Mouse (Mus musculus) kidney, adult 2 months (tissue): ENCODE measurements around the gene Tmem30a.

Experiments
- CTCF ChIP-seq: fragments of 200-500 bp; conservative IDR thresholded peaks from 2 replicates; pipeline ENCODE4 v1.5.1; 2011; ENCODE audit warnings: low read depth, mild to moderate bottlenecking, control low read depth, low read length, moderate library complexity, mixed read lengths; ENCODE audit not compliant: insufficient read depth, insufficient read length
- POLR2A ChIP-seq: fragments of 200-500 bp; IDR thresholded peaks from one replicate; pipeline ENCODE4 v1.6.1; 2011; ENCODE audit warnings: low read depth, low read length, control low read depth

- TF ChIP-seq POLR2A (no peak), CTCF (no peak)
Measured at GRCm38 (mm10) chr9:79827072-79827471, 33.8 kb upstream of the Tmem30a start.
